Mouse (Mus musculus) induced T-regulatory cell, adult 2 months (primary cell): ENCODE measurements around the gene Ahcy.
"Not testable (repeated sequence)": the region's sequence is repeated elsewhere in the genome, so short reads cannot be mapped to it uniquely, and the experiment has no call there.

Experiments
- DNase-seq: peaks from one replicate; pipeline ENCODE4 v3.0.0-alpha.2; 2012; ENCODE audit warnings: low read depth

Ahcy gene

GRCm38 (mm10) chr2:155073978-155074765 is at the start of gene Ahcy:
TSS of gene Ahcy (minus strand) at chr2:155074497.
- peak; percentile 95 for DNase-seq

- no peak for DNase-seq
Observed at GRCm38 (mm10) chr2:155115216-155115830, 41.0 kb upstream of the Ahcy start.

GRCm38 (mm10) chr2:155107276-155107675 is 33.0 kb upstream of the Ahcy start:
- not testable (repeated sequence) for DNase-seq

- DNase-seq = no peak
Observed at GRCm38 (mm10) chr2:155103607-155104006, 29.3 kb upstream of the Ahcy start.

GRCm38 (mm10) chr2:155101761-155102181 is 27.5 kb upstream of the Ahcy start:
- no peak for DNase-seq

GRCm38 (mm10) chr2:155100796-155101259 is 26.5 kb upstream of the Ahcy start:
- DNase-seq = no peak

GRCm38 (mm10) chr2:155099994-155100795 is 25.9 kb upstream of the Ahcy start:
- DNase-seq = no peak

GRCm38 (mm10) chr2:155099421-155099820 is 25.1 kb upstream of the Ahcy start:
- no peak for DNase-seq

- DNase-seq = peak; percentile 32
Observed at GRCm38 (mm10) chr2:155098720-155099380, 24.6 kb upstream of the Ahcy start.

- DNase-seq = no peak
Observed at GRCm38 (mm10) chr2:155093418-155093817, 19.1 kb upstream of the Ahcy start.

- no peak for DNase-seq
Observed at GRCm38 (mm10) chr2:155091743-155092075, 17.4 kb upstream of the Ahcy start.

GRCm38 (mm10) chr2:155090909-155091742 is 16.8 kb upstream of the Ahcy start:
- no peak for DNase-seq

- DNase-seq = no peak
Observed at GRCm38 (mm10) chr2:155088264-155088663, 14.0 kb upstream of the Ahcy start.

GRCm38 (mm10) chr2:155086328-155086727 is 12.0 kb upstream of the Ahcy start:
- DNase-seq = no peak

GRCm38 (mm10) chr2:155084546-155084945 is 10.2 kb upstream of the Ahcy start:
- DNase-seq = no peak

- DNase-seq = peak; percentile 80
Observed at GRCm38 (mm10) chr2:155082121-155082803, 8.0 kb upstream of the Ahcy start.

GRCm38 (mm10) chr2:155081056-155081455 is 6.8 kb upstream of the Ahcy start:
- DNase-seq = no peak

- no peak for DNase-seq
Observed at GRCm38 (mm10) chr2:155080179-155080530, 5.9 kb upstream of the Ahcy start.

- peak; percentile 88 for DNase-seq
Observed at GRCm38 (mm10) chr2:155079500-155080178, 5.3 kb upstream of the Ahcy start.

GRCm38 (mm10) chr2:155075649-155076048 is 1.4 kb upstream of the Ahcy start:
- DNase-seq = no peak
